ENCODE assay signal across 19 mouse cellular contexts in genomic region chr17:32447195-32447594, GRCm38 (mm10). TPM values are rescaled to one million over a fixed set of nuclear protein-coding genes. Genes with fewer than 3 reads are reported as not detected.
"Had no signal": no experiment of that assay in that cellular context is flagged by ENCODE, and none has a peak within 500 bp of the region (broad histone marks: within the 10 kb centered on the region; RNA-seq: fewer than 3 reads in every experiment).

No protein-coding gene starts in this region.

- H3K9ac ChIP-seq: kidney, embryonic 15.5 days; limb, embryonic 15.5 days; liver, embryonic 15.5 days; lung, embryonic 15.5 days; neural tube, embryonic 15.5 days had no signal

- DNase-seq: kidney, adult 2 months; kidney, postnatal 14 days; layer of hippocampus, adult 9-11 months; layer of hippocampus, postnatal 36 days; midbrain, embryonic 14.5 days; right cerebral cortex, adult 18-20 months; right cerebral cortex, postnatal 25 days; thymus, adult 18-20 months; thymus, postnatal 25 days had no signal

- H3K4me3 ChIP-seq: kidney, embryonic 15.5 days; limb, embryonic 15.5 days; liver, embryonic 15.5 days; lung, embryonic 15.5 days; myocyte; neural tube, embryonic 15.5 days had no signal

- H3K27ac ChIP-seq: kidney, embryonic 15.5 days; limb, embryonic 15.5 days; liver, embryonic 15.5 days; lung, embryonic 15.5 days; neural tube, embryonic 15.5 days had no signal

- H3K36me3 ChIP-seq: kidney, embryonic 15.5 days; limb, embryonic 15.5 days; liver, embryonic 15.5 days; lung, embryonic 15.5 days; neural tube, embryonic 15.5 days had no signal

- H3K4me2 ChIP-seq: kidney, embryonic 15.5 days; limb, embryonic 15.5 days; liver, embryonic 15.5 days; lung, embryonic 15.5 days; neural tube, embryonic 15.5 days had no signal

- H3K9me3 ChIP-seq: kidney, embryonic 15.5 days; limb, embryonic 15.5 days; lung, embryonic 15.5 days; neural tube, embryonic 15.5 days had no signal

- H3K4me1 ChIP-seq: neural tube, embryonic 15.5 days had no signal

RNA-seq across cellular contexts. Expression of gene Cyp4f39, which starts 5.3 kb away (rescaled TPM):
- total RNA-seq: layer of hippocampus, postnatal 36 days; left cerebral cortex, adult 8-10 months; left cerebral cortex, postnatal 25 days had no signal
- polyA plus RNA-seq: limb, embryonic 11.5 days had no signal

RNA-seq across cellular contexts. Expression of gene Pglyrp2, which starts 23.2 kb away (rescaled TPM):
- total RNA-seq: layer of hippocampus, postnatal 36 days; left cerebral cortex, adult 8-10 months; left cerebral cortex, postnatal 25 days had no signal
- polyA plus RNA-seq: kidney, embryonic 15.5 days; limb, embryonic 11.5 days; midbrain, embryonic 14.5 days; myocyte; neural tube, embryonic 11.5 days; neural tube, embryonic 15.5 days had no signal

RNA-seq across cellular contexts. Expression of gene Rasal3, which starts 43.8 kb away (rescaled TPM):
- polyA plus RNA-seq: myocyte had no signal
